Mouse (Mus musculus): Measurements from ENCODE around the gene Mpped1. TPM values are rescaled to one million over a fixed set of nuclear protein-coding genes. Genes with fewer than 3 reads are reported as not detected.
A peak's percentile ranks its signal among the peaks of the same experiment; 100 is the strongest.

The Mpped1 gene
- total and polyA plus RNA-seq, 2 experiments from 2014 or later = 18.1 to 48.0 TPM

DNA sequence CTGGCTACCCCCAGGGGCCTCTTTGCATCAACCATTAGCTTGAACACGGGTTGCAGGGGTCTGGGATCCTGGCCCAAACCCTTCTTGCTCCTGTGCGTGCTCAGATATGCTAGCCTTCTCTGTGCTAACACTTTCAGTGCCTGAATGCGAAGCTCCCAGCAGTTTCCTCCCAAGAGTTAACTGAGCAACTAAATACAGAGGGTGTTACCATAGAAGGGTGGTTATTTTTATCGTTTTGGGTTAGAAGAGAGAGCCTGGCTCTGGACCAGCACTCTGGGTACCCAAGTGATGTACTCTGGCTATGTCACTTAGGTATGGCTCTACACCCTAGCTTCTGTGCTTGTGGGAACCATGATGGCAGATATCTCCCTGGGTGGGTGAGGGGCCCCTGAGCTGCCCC is 68.2 kb downstream of the Mpped1 start:
- ATAC-seq (ENCODE audit: low FRiP score) (no peak), DNase-seq (ENCODE audit: low spot score) (no peak)
- no peak overlapping the region for H3K9ac ChIP-seq (replicated peaks; ENCODE audit: low read length, poor library complexity, severe bottlenecking)
- peaks cover 18% of the 10 kb centered on the region; the same call in 1 of the 2 replicates for H3K4me1 ChIP-seq (ENCODE audit: insufficient read depth, low read length)
- WGBS = 71% methylated on average over 4 of the region's 4 CpGs
- H3K4me3 ChIP-seq (ENCODE audit: low read depth, low read length) = no peak overlapping the region
- no peaks in the 10 kb centered on the region for H3K9me3 ChIP-seq (ENCODE audit: low read length)
- TF ChIP-seq CTCF (IDR thresholded peaks at IDR 0.05) = no peak
- no peak overlapping the region for H3K4me2 ChIP-seq (ENCODE audit: low read depth, low read length, poor library complexity, severe bottlenecking)
- no peaks in the 10 kb centered on the region for H3K36me3 ChIP-seq (ENCODE audit: insufficient read depth, low read length)
- H3K27ac ChIP-seq (ENCODE audit: low read depth, low read length) = peak overlapping the region; percentile 53; the same call in 1 of the 2 replicates
- 0 out of 2 replicates have a peak, but pooled peaks cover 4% of the 10 kb centered on the region for H3K27me3 ChIP-seq (ENCODE audit: insufficient read depth, low read length)

DNA sequence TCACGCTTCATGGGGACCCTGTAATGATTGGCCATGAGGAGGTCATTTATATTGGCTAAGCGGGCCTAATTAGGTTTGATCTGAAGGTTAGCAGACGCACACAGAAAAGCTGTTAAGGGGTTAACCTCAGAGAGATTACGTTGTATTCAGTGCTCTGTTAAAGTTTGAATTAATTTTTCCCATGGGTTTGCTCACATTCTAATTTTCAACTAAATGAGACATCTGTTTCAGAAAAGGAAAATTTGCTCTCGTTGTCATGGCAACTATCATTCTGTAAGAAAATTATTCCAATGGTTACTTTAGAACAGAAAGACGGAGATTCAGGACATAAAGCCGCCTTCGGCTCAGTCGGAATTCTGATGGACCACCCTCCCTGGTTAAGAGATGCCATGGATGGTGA is 68.9 kb downstream of the Mpped1 start:
- ATAC-seq (ENCODE audit: low FRiP score) = no peak
- WGBS = 30% methylated on average over 9 of the region's 9 CpGs
- peak; percentile 79 for DNase-seq (ENCODE audit: low spot score)

DNA sequence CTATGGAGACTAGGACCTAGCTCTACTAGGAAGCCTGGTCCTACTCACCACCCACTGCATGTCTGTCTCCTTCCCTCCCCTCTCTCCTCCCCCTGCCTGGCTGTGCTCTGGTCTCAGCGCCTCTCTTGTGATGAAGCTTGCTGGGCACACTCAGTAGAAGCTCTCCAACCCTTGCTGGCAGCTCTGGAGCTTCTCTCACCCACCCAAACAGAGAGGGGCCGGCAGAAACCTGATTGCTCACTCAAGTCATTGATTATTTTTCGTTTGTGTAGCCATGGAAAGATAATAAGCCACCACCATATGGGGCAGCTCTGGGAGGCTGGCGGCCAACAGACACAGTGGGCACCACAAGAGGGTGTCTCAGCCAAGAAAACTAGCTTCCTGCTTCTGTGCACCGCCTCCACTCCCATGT is 74.1 kb downstream of the Mpped1 start:
- ATAC-seq (ENCODE audit: low FRiP score) (no peak), DNase-seq (ENCODE audit: low spot score) (no peak)
- no peak for TF ChIP-seq CTCF (IDR thresholded peaks at IDR 0.05)
- WGBS = 76% methylated on average over 5 of the region's 5 CpGs
- no peaks in the 10 kb centered on the region for H3K9me3 ChIP-seq (ENCODE audit: low read length)
- no peak overlapping the region for H3K27ac ChIP-seq (ENCODE audit: low read depth, low read length)
- H3K4me1 ChIP-seq (ENCODE audit: insufficient read depth, low read length) = no peaks in the 10 kb centered on the region
- no peak overlapping the region for H3K4me3 ChIP-seq (ENCODE audit: low read depth, low read length)
- no peak overlapping the region for H3K9ac ChIP-seq (replicated peaks; ENCODE audit: low read length, poor library complexity, severe bottlenecking)
- H3K36me3 ChIP-seq (ENCODE audit: insufficient read depth, low read length) = no peaks in the 10 kb centered on the region; the same call in 1 of the 2 replicates
- no peak overlapping the region for H3K4me2 ChIP-seq (ENCODE audit: low read depth, low read length, poor library complexity, severe bottlenecking)
- H3K27me3 ChIP-seq (ENCODE audit: insufficient read depth, low read length) = no peaks in the 10 kb centered on the region

More for the DNA sequence above, 68.9 kb downstream of the Mpped1 start:
- TF ChIP-seq CTCF (IDR thresholded peaks at IDR 0.05) = no peak
- H3K4me3 ChIP-seq (ENCODE audit: low read depth, low read length) = no peak overlapping the region
- H3K9me3 ChIP-seq (ENCODE audit: low read length) = no peaks in the 10 kb centered on the region
- H3K4me1 ChIP-seq (ENCODE audit: insufficient read depth, low read length) = peaks cover 17% of the 10 kb centered on the region; the same call in 1 of the 2 replicates
- no peaks in the 10 kb centered on the region for H3K36me3 ChIP-seq (ENCODE audit: insufficient read depth, low read length)
- peak overlapping the region; percentile 55 for H3K27ac ChIP-seq (ENCODE audit: low read depth, low read length)
- no peak overlapping the region for H3K4me2 ChIP-seq (ENCODE audit: low read depth, low read length, poor library complexity, severe bottlenecking)
- no peak overlapping the region for H3K9ac ChIP-seq (replicated peaks; ENCODE audit: low read length, poor library complexity, severe bottlenecking)
- H3K27me3 ChIP-seq (ENCODE audit: insufficient read depth, low read length) = 0 out of 2 replicates have a peak, but pooled peaks cover 4% of the 10 kb centered on the region

DNA sequence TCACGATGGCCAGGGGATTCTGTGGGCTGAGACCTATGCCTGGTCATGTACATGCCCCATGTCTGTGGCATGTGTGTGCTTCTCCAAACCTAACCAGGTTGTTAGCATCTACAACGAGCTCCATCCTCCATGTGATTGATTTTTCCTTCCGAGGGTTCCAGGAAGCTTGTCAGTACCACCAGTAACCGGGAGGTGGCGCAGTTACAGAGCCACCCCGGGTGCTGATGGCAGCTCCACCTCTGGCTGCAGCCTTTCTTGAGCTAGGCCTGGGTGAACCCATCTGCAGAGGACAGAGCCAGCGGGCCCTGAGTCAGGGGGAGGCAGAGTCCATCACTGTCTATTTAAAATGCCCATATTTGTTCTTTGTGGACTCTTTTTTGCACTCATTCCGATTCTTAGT is 77.9 kb downstream of the Mpped1 start:
- TF ChIP-seq CTCF (IDR thresholded peaks at IDR 0.05) = peak; percentile 84
- no peak overlapping the region for H3K4me3 ChIP-seq (ENCODE audit: low read depth, low read length)
- no peak overlapping the region for H3K9ac ChIP-seq (replicated peaks; ENCODE audit: low read length, poor library complexity, severe bottlenecking)
- H3K27ac ChIP-seq (ENCODE audit: low read depth, low read length) = no peak overlapping the region
- H3K36me3 ChIP-seq (ENCODE audit: insufficient read depth, low read length) = no peaks in the 10 kb centered on the region; the same call in 1 of the 2 replicates
- no peaks in the 10 kb centered on the region for H3K27me3 ChIP-seq (ENCODE audit: insufficient read depth, low read length)
- no peak for ATAC-seq (ENCODE audit: low FRiP score)
- peak; percentile 48 for DNase-seq (ENCODE audit: low spot score)
- H3K4me1 ChIP-seq (ENCODE audit: insufficient read depth, low read length) = no peaks in the 10 kb centered on the region
- 28% methylated on average over 8 of the region's 8 CpGs for WGBS
- H3K4me2 ChIP-seq (ENCODE audit: low read depth, low read length, poor library complexity, severe bottlenecking) = no peak overlapping the region
- no peaks in the 10 kb centered on the region for H3K9me3 ChIP-seq (ENCODE audit: low read length)

DNA sequence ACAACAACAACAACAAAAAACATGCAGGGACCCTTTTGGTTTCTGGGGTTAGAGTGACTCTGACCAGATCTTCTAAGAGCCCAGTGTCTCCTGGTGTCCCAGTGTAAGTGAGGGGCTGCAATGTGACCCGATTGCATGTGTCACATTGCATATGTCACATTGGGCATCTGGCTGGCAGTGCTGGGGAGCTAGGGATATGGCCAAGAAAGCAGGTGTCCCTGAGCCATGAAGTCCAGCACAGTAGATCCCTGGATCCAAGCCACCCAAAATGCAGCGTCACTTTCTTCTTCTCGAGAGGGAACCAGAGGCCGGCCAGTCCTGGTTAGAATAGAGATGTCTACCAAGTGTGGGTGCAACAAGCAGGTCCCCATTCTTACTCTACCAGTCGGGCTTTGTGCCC is 86.4 kb downstream of the Mpped1 start:
- TF ChIP-seq CTCF (IDR thresholded peaks at IDR 0.05) = no peak
- Histone ChIP-seq H3K27me3 (ENCODE audit: insufficient read depth, low read length) (no peaks in the 10 kb centered on the region), H3K4me3 (ENCODE audit: low read depth, low read length) (no peak overlapping the region), H3K4me1 (ENCODE audit: insufficient read depth, low read length) (no peaks in the 10 kb centered on the region), H3K36me3 (ENCODE audit: insufficient read depth, low read length) (no peaks in the 10 kb centered on the region), H3K27ac (ENCODE audit: low read depth, low read length) (no peak overlapping the region), H3K9me3 (ENCODE audit: low read length) (no peaks in the 10 kb centered on the region), H3K4me2 (ENCODE audit: low read depth, low read length, poor library complexity, severe bottlenecking) (no peak overlapping the region), H3K9ac (replicated peaks; ENCODE audit: low read length, poor library complexity, severe bottlenecking) (no peak overlapping the region)
- ATAC-seq (ENCODE audit: low FRiP score) (no peak), DNase-seq (ENCODE audit: low spot score) (no peak)
- WGBS = 94% methylated on average over 5 of the region's 5 CpGs

DNA sequence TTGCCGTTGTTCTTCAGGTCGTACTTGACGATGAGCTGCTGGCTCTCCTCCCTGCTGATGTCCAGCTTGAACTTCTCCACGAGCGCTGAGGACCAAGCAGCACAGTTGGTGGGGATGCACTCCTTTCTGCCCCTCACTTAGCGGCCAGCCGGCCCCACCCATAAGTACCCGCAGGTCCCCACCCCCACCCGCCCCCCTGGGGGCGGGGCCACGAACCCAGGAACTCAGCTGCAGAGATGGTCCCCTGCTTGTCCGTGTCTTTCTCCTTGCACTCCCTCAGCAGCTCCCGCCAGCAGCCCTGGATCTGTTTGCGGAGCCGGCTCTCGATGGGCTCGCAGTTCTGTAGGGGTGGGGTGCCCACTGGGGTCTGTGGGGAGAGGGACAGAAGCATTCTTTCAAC is 91.7 kb downstream of the Mpped1 start:
- H3K9ac ChIP-seq (replicated peaks; ENCODE audit: low read length, poor library complexity, severe bottlenecking) = no peak overlapping the region
- 14% methylated on average over 17 of the region's 17 CpGs for WGBS
- ATAC-seq (ENCODE audit: low FRiP score) = no peak
- H3K36me3 ChIP-seq (ENCODE audit: insufficient read depth, low read length) = no peaks in the 10 kb centered on the region
- no peak for TF ChIP-seq CTCF (IDR thresholded peaks at IDR 0.05)
- DNase-seq (ENCODE audit: low spot score) = no peak
- H3K9me3 ChIP-seq (ENCODE audit: low read length) = no peaks in the 10 kb centered on the region
- no peak overlapping the region for H3K4me2 ChIP-seq (ENCODE audit: low read depth, low read length, poor library complexity, severe bottlenecking)
- H3K27me3 ChIP-seq (ENCODE audit: insufficient read depth, low read length) = no peaks in the 10 kb centered on the region
- H3K4me3 ChIP-seq (ENCODE audit: low read depth, low read length) = no peak overlapping the region
- H3K4me1 ChIP-seq (ENCODE audit: insufficient read depth, low read length) = no peaks in the 10 kb centered on the region
- no peak overlapping the region for H3K27ac ChIP-seq (ENCODE audit: low read depth, low read length)

Measured in midbrain, postnatal 0 days (tissue).